Mouse (Mus musculus): ENCODE measurements around the gene Fer.

The Fer gene

GRCm38 (mm10) chr17:64086875-64087608, 224.2 kb downstream of the Fer start:
- DNase-seq (ENCODE audit: low spot score in 2 of 2) = no peak

DNA sequence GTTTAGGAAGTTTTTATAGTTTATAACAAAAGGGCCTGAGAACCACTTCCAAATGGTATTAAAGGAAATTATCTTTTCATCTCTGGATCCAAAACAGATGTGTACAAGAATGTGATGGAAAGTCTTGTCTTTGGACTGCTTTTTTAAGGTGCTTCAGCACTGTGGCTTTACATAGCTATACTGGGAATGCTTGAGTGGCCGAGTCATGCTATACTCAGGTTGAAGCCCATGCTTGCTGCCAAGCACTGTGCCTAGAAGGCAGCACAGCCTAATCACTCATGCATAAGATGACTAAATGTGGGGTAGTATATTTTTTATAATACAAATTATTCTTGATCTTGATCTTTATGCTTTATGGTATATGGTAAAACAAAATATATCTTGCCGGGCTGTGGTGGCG, 225.0 kb downstream of the Fer start:
- no peak for DNase-seq (ENCODE audit: low spot score in 2 of 2)

GRCm38 (mm10) chr17:64093716-64094115, 230.9 kb downstream of the Fer start:
- no peak for DNase-seq (ENCODE audit: low spot score in 2 of 2)

DNA sequence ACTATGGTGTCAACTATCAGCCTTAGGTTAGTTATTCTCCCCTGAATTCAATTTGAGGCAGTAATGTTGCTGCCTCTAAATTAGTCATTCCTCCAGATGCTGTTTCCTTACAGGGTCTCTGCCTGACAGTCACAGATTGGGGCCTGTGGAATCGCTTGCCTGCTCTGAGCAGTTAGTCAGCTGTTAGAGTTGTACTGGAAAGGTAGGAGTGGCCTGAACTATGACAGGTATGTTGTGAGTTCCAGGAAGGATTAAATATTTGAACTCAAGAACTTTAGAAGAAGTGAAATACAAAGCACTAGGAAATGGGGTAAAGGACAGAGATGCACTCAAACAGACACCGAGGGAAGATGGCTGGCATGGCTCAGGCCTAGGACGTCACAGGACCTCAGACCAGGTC, 233.9 kb downstream of the Fer start:
- DNase-seq (ENCODE audit: low spot score in 2 of 2) = no peak

- DNase-seq (ENCODE audit: low spot score in 2 of 2) = no peak
Measured at GRCm38 (mm10) chr17:64097788-64098359, 235.0 kb downstream of the Fer start.

DNA sequence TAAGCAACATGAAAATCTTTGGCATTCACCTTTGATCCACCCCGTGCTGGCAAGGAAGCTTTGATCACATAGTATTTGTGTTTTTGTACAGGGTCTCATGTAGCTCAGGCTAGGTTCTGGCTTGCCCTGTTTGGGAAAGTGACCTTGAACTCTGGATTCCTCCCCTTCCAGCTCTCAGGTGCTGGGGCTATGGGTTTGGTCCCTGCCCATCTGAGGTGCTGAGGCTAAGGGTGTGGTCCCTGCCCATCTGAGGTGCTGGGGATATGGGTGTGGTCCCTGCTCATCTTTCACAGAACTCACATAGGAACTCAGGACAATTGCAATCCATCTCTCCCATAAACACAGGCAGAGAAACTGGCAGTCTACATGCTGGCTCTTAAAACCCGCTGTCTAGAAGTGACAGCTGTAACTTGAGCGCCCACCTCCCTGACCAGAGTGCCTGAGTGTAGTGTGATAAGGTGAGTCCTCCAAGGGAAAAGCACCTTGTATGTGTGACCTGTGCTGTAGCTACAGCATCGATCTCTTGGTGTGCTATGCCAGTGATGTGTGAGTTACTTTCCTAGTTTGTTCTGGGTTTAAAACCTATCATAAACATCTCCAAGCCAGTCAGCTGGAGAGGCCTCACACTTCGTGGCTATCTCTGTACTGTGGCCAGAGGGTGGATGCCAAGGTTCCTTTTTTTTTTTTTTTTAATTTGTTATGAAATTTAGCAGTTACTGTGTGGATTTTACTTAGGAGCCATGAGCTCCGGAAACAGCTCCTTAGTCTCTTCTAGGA, 236.7 kb downstream of the Fer start:
- DNase-seq (ENCODE audit: low spot score in 2 of 2) = no peak

DNA sequence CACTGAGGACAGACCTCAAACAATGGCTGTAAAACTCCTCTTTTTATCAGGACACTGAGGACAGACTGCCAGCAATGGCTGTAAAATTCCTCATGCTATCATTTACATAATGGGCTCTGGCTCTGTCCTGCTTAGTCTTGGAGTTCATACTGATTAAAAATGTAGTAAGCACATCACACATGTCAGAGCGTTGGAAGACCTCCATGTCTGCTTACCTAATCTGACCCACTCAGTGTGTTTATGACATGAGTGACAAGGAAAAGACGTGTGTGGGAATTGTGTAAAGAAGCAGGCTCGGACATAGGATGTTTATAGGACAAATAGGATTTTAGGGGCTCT, 237.3 kb downstream of the Fer start:
- DNase-seq (ENCODE audit: low spot score in 2 of 2) = no peak

- DNase-seq (ENCODE audit: low spot score in 2 of 2) = no peak
Measured at GRCm38 (mm10) chr17:64108773-64109172, 245.9 kb downstream of the Fer start.

- DNase-seq (ENCODE audit: low spot score in 2 of 2) = no peak
Measured at GRCm38 (mm10) chr17:64109871-64110270, 247.0 kb downstream of the Fer start.

GRCm38 (mm10) chr17:64113625-64114024, 250.8 kb downstream of the Fer start:
- DNase-seq (ENCODE audit: low spot score in 2 of 2) = no peak

DNA sequence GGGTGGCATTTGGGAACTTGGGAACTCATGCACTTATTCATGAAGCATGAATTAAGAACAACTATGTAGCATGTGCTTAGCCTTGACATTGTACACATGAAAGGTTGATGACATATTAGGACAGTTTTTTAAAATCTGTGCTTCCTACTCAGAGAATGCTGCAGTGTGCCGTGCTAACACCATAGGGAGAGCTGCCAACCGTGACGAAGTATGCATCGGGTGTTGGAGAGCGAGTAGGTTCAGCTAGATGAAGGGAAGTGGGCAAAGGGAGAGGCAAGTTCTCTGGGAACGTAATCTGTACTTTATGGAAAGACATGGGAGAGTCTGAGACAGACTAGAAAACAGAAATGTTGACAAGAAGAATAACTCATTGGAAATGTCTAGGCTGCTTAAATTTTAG, 253.9 kb downstream of the Fer start:
- no peak for DNase-seq (ENCODE audit: low spot score in 2 of 2)

- no peak for DNase-seq (ENCODE audit: low spot score in 2 of 2)
Measured at GRCm38 (mm10) chr17:64119697-64120288, 256.9 kb downstream of the Fer start.

DNA sequence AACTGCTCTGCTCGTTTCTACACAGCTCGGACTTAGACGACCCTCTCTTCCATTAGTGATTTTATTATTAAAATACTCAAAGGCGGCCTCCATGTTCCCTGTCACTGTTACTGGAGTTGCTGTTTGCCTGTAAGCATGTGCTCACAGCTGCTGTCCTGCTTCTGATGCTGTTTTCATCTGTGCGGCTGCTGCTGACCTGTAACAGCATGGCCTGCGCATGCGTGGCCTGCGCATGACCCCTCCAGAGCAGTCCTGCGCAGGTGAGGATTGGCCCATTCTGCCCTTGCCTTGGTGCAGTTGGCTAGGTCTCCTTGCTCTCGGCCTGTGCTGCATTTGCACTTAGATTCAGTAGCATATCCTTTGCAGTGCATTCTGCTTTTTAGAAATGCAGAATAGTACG, 259.7 kb downstream of the Fer start:
- no peak for DNase-seq (ENCODE audit: low spot score in 2 of 2)

DNA sequence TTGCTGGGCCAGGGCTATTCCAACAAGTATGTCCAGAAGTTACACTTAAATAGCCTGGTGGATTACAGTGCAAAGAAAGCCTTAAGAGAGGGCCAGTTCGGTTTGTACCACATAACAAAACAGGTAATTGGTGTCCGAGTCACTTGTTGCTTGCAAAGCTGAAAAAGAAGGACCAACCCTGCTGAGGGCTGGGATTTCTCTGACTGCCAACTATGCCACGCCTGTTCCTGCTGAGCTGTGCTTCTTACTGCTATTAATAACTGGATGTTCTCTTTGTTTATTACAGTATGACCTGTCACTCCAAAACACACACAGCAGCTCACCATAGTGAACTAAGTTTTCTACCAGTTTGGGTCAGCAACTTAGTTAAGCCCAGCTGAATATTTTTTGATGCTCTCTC, 260.9 kb downstream of the Fer start:
- DNase-seq (ENCODE audit: low spot score in 2 of 2) = no peak

GRCm38 (mm10) chr17:64126904-64127303, 264.0 kb downstream of the Fer start:
- DNase-seq (ENCODE audit: low spot score in 2 of 2) = no peak

DNA sequence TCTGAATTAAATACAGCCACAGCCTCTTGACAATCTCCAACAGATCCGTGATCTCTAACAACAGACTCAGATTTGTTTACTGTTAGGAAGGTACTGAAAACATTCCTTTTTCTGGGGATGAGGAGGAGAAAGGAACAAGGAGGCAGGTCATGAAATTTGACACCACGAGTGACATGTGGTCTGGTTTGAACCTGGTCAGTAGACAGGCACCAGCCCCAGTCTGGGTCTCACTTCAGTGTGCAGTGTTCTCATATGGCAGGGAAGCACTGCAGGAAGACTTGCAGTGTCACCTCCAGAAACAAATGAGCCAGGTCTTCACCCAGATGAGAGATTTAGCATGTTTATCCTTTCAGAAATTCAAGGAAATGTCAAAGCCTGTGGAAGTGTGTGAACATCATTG, 266.9 kb downstream of the Fer start:
- no peak for DNase-seq (ENCODE audit: low spot score in 2 of 2)

- DNase-seq (ENCODE audit: low spot score in 2 of 2) = no peak
Measured at GRCm38 (mm10) chr17:64130356-64130755, 267.5 kb downstream of the Fer start.

DNA sequence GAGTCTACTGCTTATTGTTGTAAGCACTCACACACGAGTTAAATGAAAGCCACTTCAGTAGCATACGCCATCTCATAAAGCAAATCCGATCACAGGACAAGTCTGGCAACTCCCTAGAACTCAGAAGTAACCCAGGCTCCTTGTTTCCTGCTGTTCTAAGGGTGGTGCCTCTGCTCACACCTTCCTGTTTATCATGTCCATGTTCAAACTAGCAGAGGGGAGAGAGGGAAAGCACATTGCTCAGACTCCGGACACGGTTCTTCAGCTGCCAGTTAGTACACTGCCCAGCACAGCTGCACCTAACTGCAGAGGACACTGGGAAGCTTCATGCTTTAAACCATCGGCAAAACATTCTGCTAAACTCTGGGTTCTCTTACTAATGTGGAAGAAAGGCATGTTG, 269.3 kb downstream of the Fer start:
- no peak for DNase-seq (ENCODE audit: low spot score in 2 of 2)

GRCm38 (mm10) chr17:64135941-64136650, 273.2 kb downstream of the Fer start:
- no peak for DNase-seq (ENCODE audit: low spot score in 2 of 2)

DNA sequence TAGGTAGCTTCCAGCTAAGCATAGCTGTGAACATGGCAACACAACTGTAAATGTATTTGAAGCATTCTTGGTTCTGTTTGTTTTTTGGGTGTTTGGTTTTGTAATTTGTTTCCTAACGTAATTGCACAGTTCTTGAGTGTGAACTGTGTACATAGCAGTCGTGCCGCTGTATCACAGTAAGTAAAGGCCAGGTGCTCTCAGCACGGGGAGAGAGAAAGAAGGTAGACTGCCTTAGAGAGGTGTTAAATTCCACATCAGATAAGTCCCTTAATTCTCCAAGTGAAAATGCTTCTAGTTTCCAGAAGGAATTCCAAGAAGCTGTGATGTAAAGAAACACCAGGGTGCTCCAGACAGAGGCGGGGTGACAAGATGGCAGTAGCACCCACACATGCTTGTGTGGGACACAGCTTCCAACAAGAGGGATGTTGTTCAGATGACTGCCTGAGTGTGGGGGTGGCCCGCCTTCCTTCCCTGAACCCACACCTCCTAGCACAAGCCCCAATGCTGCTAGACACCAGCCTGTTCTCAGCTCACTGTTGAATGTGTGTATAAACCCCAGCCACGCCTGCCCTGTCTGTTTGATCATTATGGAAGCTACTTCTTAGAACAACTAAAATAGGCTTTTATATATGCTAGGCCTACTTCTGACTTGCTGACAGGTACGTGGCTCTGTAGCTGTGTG, 275.3 kb downstream of the Fer start:
- no peak for DNase-seq (ENCODE audit: low spot score in 2 of 2)

GRCm38 (mm10) chr17:64139231-64139915, 276.5 kb downstream of the Fer start:
- no peak for DNase-seq (ENCODE audit: low spot score in 2 of 2)
